Mouse (Mus musculus): ENCODE data around the gene Map2k6. TPM values are rescaled to one million over a fixed set of nuclear protein-coding genes. Genes with fewer than 3 reads are reported as not detected.
A peak's percentile ranks its signal among the peaks of the same experiment; 100 is the strongest.

Map2k6 gene
- polyA plus RNA-seq, 1 experiment from 2014 or later = 24.9 TPM

- WGBS = 96% methylated on average over 3 of the region's 3 CpGs
These were observed 39.2 kb downstream of the Map2k6 start for GRCm38 (mm10) chr11:110438135-110438534.

GRCm38 (mm10) chr11:110438700-110439296 lies 39.9 kb downstream of the Map2k6 start:
- Histone ChIP-seq H3K36me3 (peaks cover 5% of the 10 kb centered on the region; the same call in 1 of the 2 replicates), H3K9ac (replicated peaks) (no peak overlapping the region), H3K27me3 (no peaks in the 10 kb centered on the region), H3K4me3 (replicated peaks) (no peak overlapping the region), H3K4me1 (replicated peaks) (peaks cover 16% of the 10 kb centered on the region), H3K9me3 (no peaks in the 10 kb centered on the region), H3K4me2 (replicated peaks) (no peak overlapping the region), H3K27ac (no peak overlapping the region)
- ATAC-seq = no peak
- WGBS = 72% methylated on average over 4 of the region's 4 CpGs

More at GRCm38 (mm10) chr11:110438135-110438534, 39.2 kb downstream of the Map2k6 start:
- peaks cover 5% of the 10 kb centered on the region; the same call in 1 of the 2 replicates for H3K36me3 ChIP-seq
- no peaks in the 10 kb centered on the region for H3K9me3 ChIP-seq
- H3K4me3 ChIP-seq (replicated peaks) = no peak overlapping the region
- no peaks in the 10 kb centered on the region for H3K27me3 ChIP-seq
- no peak overlapping the region for H3K9ac ChIP-seq (replicated peaks)
- no peak overlapping the region for H3K4me2 ChIP-seq (replicated peaks)
- H3K4me1 ChIP-seq (replicated peaks) = peaks cover 16% of the 10 kb centered on the region
- H3K27ac ChIP-seq = no peak overlapping the region
- no peak for ATAC-seq

- no peaks in the 10 kb centered on the region for H3K9me3 ChIP-seq
- no peak overlapping the region for H3K4me2 ChIP-seq (replicated peaks)
- H3K36me3 ChIP-seq = peaks cover 5% of the 10 kb centered on the region; the same call in 1 of the 2 replicates
- no peak overlapping the region for H3K9ac ChIP-seq (replicated peaks)
- no peak overlapping the region for H3K27ac ChIP-seq
- ATAC-seq = no peak
- no peaks in the 10 kb centered on the region for H3K27me3 ChIP-seq
- H3K4me1 ChIP-seq (replicated peaks) = peaks cover 16% of the 10 kb centered on the region
- no peak overlapping the region for H3K4me3 ChIP-seq (replicated peaks)
- WGBS = 66% methylated on average over 7 of the region's 7 CpGs
These were observed 40.4 kb downstream of the Map2k6 start for GRCm38 (mm10) chr11:110439354-110439753.

GRCm38 (mm10) chr11:110444576-110444975 lies 45.7 kb downstream of the Map2k6 start:
- peaks cover 5% of the 10 kb centered on the region; the same call in 1 of the 2 replicates for H3K36me3 ChIP-seq
- 86% methylated on average over 6 of the region's 6 CpGs for WGBS
- no peak overlapping the region for H3K9ac ChIP-seq (replicated peaks)
- ATAC-seq = no peak
- no peak overlapping the region for H3K27ac ChIP-seq
- H3K27me3 ChIP-seq = peaks cover 13% of the 10 kb centered on the region
- H3K9me3 ChIP-seq = no peaks in the 10 kb centered on the region
- no peak overlapping the region for H3K4me3 ChIP-seq (replicated peaks)
- H3K4me1 ChIP-seq (replicated peaks) = peaks cover 18% of the 10 kb centered on the region
- H3K4me2 ChIP-seq (replicated peaks) = no peak overlapping the region

- Histone ChIP-seq H3K36me3 (no peaks in the 10 kb centered on the region), H3K9me3 (no peaks in the 10 kb centered on the region), H3K27me3 (peaks cover 13% of the 10 kb centered on the region), H3K4me1 (replicated peaks) (peaks cover 26% of the 10 kb centered on the region), H3K4me3 (replicated peaks) (peak overlapping the region; percentile 20; the same call in 1 of the 2 replicates), H3K9ac (replicated peaks) (0 out of 2 replicates have a peak overlapping the region, but pooled peaks have one; percentile 28), H3K4me2 (replicated peaks) (peak overlapping the region; percentile 52), H3K27ac (no peak overlapping the region)
- no peak for ATAC-seq
- 6% methylated on average over 7 of the region's 7 CpGs for WGBS
These were observed 49.3 kb downstream of the Map2k6 start for GRCm38 (mm10) chr11:110448131-110448725.

- Histone ChIP-seq H3K27me3 (peaks cover 13% of the 10 kb centered on the region), H3K4me1 (replicated peaks) (peaks cover 26% of the 10 kb centered on the region), H3K27ac (no peak overlapping the region), H3K4me3 (replicated peaks) (peak overlapping the region; percentile 20), H3K36me3 (no peaks in the 10 kb centered on the region), H3K4me2 (replicated peaks) (peak overlapping the region; percentile 52), H3K9ac (replicated peaks) (peak overlapping the region; percentile 28), H3K9me3 (no peaks in the 10 kb centered on the region)
- 1% methylated on average over 12 of the region's 12 CpGs for WGBS
- ATAC-seq = peak; percentile 18; the same call in 1 of the 2 replicates
These were observed 49.8 kb downstream of the Map2k6 start for GRCm38 (mm10) chr11:110448726-110449161.

GRCm38 (mm10) chr11:110449183-110449582 lies 50.3 kb downstream of the Map2k6 start:
- Histone ChIP-seq H3K27ac (no peak overlapping the region), H3K9me3 (no peaks in the 10 kb centered on the region), H3K4me1 (replicated peaks) (peaks cover 26% of the 10 kb centered on the region), H3K36me3 (no peaks in the 10 kb centered on the region), H3K4me3 (replicated peaks) (peak overlapping the region; percentile 20), H3K27me3 (peaks cover 13% of the 10 kb centered on the region), H3K4me2 (replicated peaks) (peak overlapping the region; percentile 52), H3K9ac (replicated peaks) (no peak overlapping the region)
- WGBS = 5% methylated on average over 11 of the region's 11 CpGs
- peak; percentile 40; the same call in 1 of the 2 replicates for ATAC-seq

- Histone ChIP-seq H3K27ac (no peak overlapping the region), H3K4me1 (replicated peaks) (peaks cover 26% of the 10 kb centered on the region), H3K4me3 (replicated peaks) (no peak overlapping the region), H3K9me3 (no peaks in the 10 kb centered on the region), H3K27me3 (peaks cover 13% of the 10 kb centered on the region), H3K36me3 (no peaks in the 10 kb centered on the region), H3K9ac (replicated peaks) (no peak overlapping the region), H3K4me2 (replicated peaks) (no peak overlapping the region)
- 68% methylated on average over 15 of the region's 15 CpGs for WGBS
- no peak for ATAC-seq
These were observed 51.3 kb downstream of the Map2k6 start for GRCm38 (mm10) chr11:110450091-110450757.

GRCm38 (mm10) chr11:110450758-110451121 lies 51.8 kb downstream of the Map2k6 start:
- Histone ChIP-seq H3K27me3 (peaks cover 11% of the 10 kb centered on the region), H3K9me3 (no peaks in the 10 kb centered on the region), H3K4me3 (replicated peaks) (no peak overlapping the region), H3K9ac (replicated peaks) (no peak overlapping the region), H3K4me2 (replicated peaks) (no peak overlapping the region), H3K27ac (no peak overlapping the region), H3K36me3 (no peaks in the 10 kb centered on the region), H3K4me1 (replicated peaks) (peaks cover 28% of the 10 kb centered on the region)
- no peak for ATAC-seq
- WGBS = 93% methylated on average over 4 of the region's 4 CpGs

GRCm38 (mm10) chr11:110451590-110451989 lies 52.7 kb downstream of the Map2k6 start:
- Histone ChIP-seq H3K27me3 (peaks cover 7% of the 10 kb centered on the region), H3K27ac (no peak overlapping the region), H3K9ac (replicated peaks) (no peak overlapping the region), H3K9me3 (no peaks in the 10 kb centered on the region), H3K4me2 (replicated peaks) (no peak overlapping the region), H3K36me3 (no peaks in the 10 kb centered on the region), H3K4me3 (replicated peaks) (no peak overlapping the region), H3K4me1 (replicated peaks) (peaks cover 33% of the 10 kb centered on the region)
- ATAC-seq = no peak
- 90% methylated on average over 7 of the region's 7 CpGs for WGBS

GRCm38 (mm10) chr11:110453445-110454154 lies 54.7 kb downstream of the Map2k6 start:
- no peak overlapping the region for H3K4me3 ChIP-seq (replicated peaks)
- no peaks in the 10 kb centered on the region for H3K9me3 ChIP-seq
- 94% methylated on average over 5 of the region's 5 CpGs for WGBS
- H3K27ac ChIP-seq = no peak overlapping the region
- no peaks in the 10 kb centered on the region; the same call in 1 of the 2 replicates for H3K27me3 ChIP-seq
- ATAC-seq = peak; percentile 56
- no peaks in the 10 kb centered on the region for H3K36me3 ChIP-seq
- H3K4me2 ChIP-seq (replicated peaks) = no peak overlapping the region
- no peak overlapping the region for H3K9ac ChIP-seq (replicated peaks)
- peaks cover 30% of the 10 kb centered on the region for H3K4me1 ChIP-seq (replicated peaks)

Data from midbrain, embryonic 13.5 days (tissue).